12 mouse cellular contexts compared by ENCODE assay signal in genomic region chr7:132751716-132752115, GRCm38 (mm10).
A peak's percentile ranks its signal among the peaks of the same experiment; 100 is the strongest.
DNase-seq lines count a peak whose midpoint lies in the region; ATAC-seq and TF ChIP-seq lines count a peak whose summit lies in the region.
"Had no signal": no experiment of that assay in that cellular context is flagged by ENCODE, and none has a peak within 500 bp of the region (broad histone marks: within the 10 kb centered on the region; RNA-seq: fewer than 3 reads in every experiment).

No protein-coding gene starts in this region.

- peaks cover 10% of the 10 kb centered on the region; the same call in 1 of the 2 replicates for H3K36me3 ChIP-seq in kidney, embryonic 15.5 days

- POLR2A ChIA-PET in Patski (lab: Charles Lee), result interaction anchor here (0.7 kb wide), 1 partner anchor 18 kb away, joined by 3 read pairs; no protein-coding TSS in a partner anchor

- H3K9me3 ChIP-seq in kidney, embryonic 15.5 days (replicated peaks), result no peaks in the 10 kb centered on the region
- H3K9me3 ChIP-seq: hindbrain, embryonic 13.5 days; limb, embryonic 10.5 days had no signal

- H3K9ac ChIP-seq in kidney, embryonic 15.5 days, result no peak overlapping the region
- H3K9ac ChIP-seq: forebrain, postnatal 0 days; hindbrain, embryonic 13.5 days had no signal

- H3K27ac ChIP-seq in kidney, embryonic 15.5 days, result no peak overlapping the region
- H3K27ac ChIP-seq: hindbrain, embryonic 13.5 days; limb, embryonic 10.5 days had no signal

- H3K4me3 ChIP-seq in kidney, embryonic 15.5 days (replicated peaks), result no peak overlapping the region
- H3K4me3 ChIP-seq: hindbrain, embryonic 13.5 days; limb, embryonic 10.5 days had no signal

- H3K4me2 ChIP-seq in kidney, embryonic 15.5 days, result no peak overlapping the region
- H3K4me2 ChIP-seq: hindbrain, embryonic 13.5 days had no signal

- WGBS in kidney, embryonic 15.5 days, result 65% methylated on average over 2 of the region's 2 CpGs

- no peak for ATAC-seq in kidney, embryonic 15.5 days (replicated peaks; ENCODE audit: low FRiP score)
- peak; percentile 32 for ATAC-seq in Patski
- ATAC-seq in megakaryocyte progenitor cell, adult 5-6 weeks (replicated peaks; ENCODE audit: poor library complexity), result no peak
- ATAC-seq: forebrain, postnatal 0 days had no signal

- H3K4me1 ChIP-seq in kidney, embryonic 15.5 days, result peaks cover 25% of the 10 kb centered on the region

- in situ Hi-C loops in Patski (cut with MboI; ENCODE audit: low pct_unique_long_range_greater_than_20kb), result no loop called here

- peak; percentile 61 for DNase-seq in kidney, adult 18-20 months
- peak; percentile 61 for DNase-seq in Patski (ENCODE audit: low read depth, low spot score)
- DNase-seq in adrenal gland, postnatal 14 days, result peak; percentile 75
- peak; percentile 67 to 75 for DNase-seq in kidney, postnatal 25 days
- no peak for DNase-seq in right cerebral cortex, postnatal 36 days (ENCODE audit: low spot score in 2 of 2)
- DNase-seq: forebrain, postnatal 0 days; heart, adult 18-20 months; right cerebral cortex, postnatal 4 days had no signal

- CTCF ChIA-PET in Patski (lab: Charles Lee), result interaction anchor here (1.6 kb wide), 2 partner anchors 12 to 23 kb away, joined by 3 read pairs; no protein-coding TSS in a partner anchor

- no peaks in the 10 kb centered on the region for H3K27me3 ChIP-seq in kidney, embryonic 15.5 days
- H3K27me3 ChIP-seq in Patski, result no peaks in the 10 kb centered on the region
- H3K27me3 ChIP-seq: hindbrain, embryonic 13.5 days had no signal

- TF ChIP-seq CTCF in Patski (IDR thresholded peaks at IDR 0.05), result no peak

Comparison
In these comparisons a context has a peak if more than half of its experiments do, and no peak if none do; other contexts are left out.
1. DNase-seq: peak in kidney, adult 18-20 months (single experiment), Patski (single experiment), adrenal gland, postnatal 14 days (single experiment) and kidney, postnatal 25 days (2 of 2); none in right cerebral cortex, postnatal 36 days (0 of 2).